Mouse (Mus musculus) adrenal gland, postnatal 25 days (tissue): ENCODE data around the gene Pdk3. TPM values are rescaled to one million over a fixed set of nuclear protein-coding genes. Genes with fewer than 3 reads are reported as not detected.

Experiments used
- total RNA-seq: library from RNA; stranded (reverse); gene quantifications from 2 replicates; pipeline ENCODE4 v1.2.3, GENCODE M21; 2021

Pdk3 gene
- total RNA-seq, 1 experiment from 2014 or later: 13.6 TPM

Other genes with a start within 250 kb of the Pdk3 start
- gene Pola1, start 200.0 kb downstream of the Pdk3 start, total RNA-seq: 13.1 and 14.3 TPM in 2 replicates
- gene Pcyt1b, start 177.3 kb downstream of the Pdk3 start, total RNA-seq: 0.67 and 1.3 TPM in 2 replicates
- gene AU015836, start 136.5 kb upstream of the Pdk3 start, total RNA-seq: not detected in 2 replicates